Mouse (Mus musculus): ENCODE measurements around the gene Gm28048.

Gene Gm28048

GRCm38 (mm10) chr11:22949101-22949500, 32.8 kb downstream of the Gm28048 start:
- no peak for DNase-seq (ENCODE audit: low read depth)

GRCm38 (mm10) chr11:22938983-22939382, 42.9 kb downstream of the Gm28048 start:
- no peak for DNase-seq (ENCODE audit: low read depth)

DNA sequence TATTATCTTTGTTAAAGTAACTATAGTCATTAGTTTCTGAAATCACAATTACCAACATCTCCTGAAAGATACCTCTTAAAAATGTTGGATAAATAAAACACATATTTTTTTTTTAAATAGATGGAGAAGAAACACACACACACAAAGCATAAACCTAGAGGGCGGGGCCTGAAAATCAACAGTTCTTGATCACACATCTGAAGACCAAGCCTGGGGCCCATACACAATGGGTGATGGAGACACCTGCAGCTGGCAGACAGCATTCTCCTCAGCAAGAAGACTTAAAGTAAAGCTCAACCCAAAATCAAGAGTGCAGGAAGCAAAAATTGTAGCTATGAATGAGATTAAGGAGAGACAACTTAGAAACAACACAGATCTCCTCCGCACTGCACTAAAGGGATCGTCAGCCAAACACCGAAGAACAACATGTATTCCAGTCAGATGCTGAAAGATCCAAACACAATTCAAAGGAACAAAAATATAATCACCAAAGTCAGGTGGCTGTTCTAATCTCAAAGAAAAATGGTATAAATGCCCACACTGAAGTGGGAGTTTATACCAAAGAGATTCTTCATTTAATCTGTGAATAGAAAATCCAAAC, 44.1 kb downstream of the Gm28048 start:
- DNase-seq (ENCODE audit: low read depth), result no peak

DNA sequence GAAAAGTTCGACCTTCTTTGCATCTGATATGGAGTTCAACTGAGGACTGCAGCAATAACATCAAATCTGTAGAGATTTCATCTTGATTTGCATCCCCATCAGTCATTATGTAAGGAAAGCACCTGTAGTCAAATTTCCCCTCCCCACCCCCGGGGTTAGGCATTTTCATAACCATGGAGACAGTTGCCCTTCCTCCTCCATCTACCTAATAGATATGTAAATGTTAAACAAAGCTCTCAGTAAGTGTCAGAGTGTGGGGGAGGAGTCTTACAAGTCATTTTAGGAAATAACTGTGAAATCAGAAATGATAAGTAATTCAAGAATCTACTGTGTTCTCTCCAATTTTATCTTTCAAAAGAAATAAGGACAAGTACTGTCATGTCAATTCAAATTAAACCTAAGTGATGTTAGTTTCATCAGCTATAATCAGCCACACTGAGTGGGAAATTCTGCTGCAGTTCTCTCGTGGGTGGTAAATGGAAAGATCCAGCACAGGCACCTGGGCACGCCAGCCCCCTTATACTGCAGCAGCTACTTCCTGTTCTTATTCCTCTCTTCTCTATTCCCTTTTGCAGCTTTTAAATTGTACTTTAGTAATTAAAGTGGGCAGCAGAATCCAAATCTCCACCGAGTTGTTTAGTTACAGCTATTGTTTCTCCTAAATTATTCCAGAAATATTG, 45.3 kb downstream of the Gm28048 start:
- peak; percentile 31 for DNase-seq (ENCODE audit: low read depth)

GRCm38 (mm10) chr11:22932167-22932566, 49.7 kb downstream of the Gm28048 start:
- DNase-seq (ENCODE audit: low read depth), result no peak

- DNase-seq (ENCODE audit: low read depth), result no peak
Measured at GRCm38 (mm10) chr11:22931320-22931905, 50.5 kb downstream of the Gm28048 start.

DNA sequence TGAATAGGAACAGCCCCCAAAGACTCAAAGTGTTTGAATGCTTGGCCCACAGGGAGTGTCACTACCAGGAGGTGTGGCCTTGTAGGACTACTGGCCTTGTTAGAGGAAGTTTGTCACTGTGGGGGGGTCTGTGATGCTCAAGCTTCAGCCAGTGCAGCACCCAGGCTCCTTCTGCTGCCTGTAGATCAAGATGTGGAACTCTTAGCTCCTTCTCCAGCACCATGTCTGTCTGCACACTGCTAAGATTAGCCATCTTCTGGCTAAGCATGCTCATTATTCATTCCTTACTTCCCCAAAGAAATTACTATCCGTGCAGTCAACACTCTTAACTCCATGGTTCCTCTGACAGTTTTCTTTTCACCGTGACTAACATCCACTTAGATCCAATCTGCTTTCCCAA, 51.8 kb downstream of the Gm28048 start:
- DNase-seq (ENCODE audit: low read depth), result no peak

DNA sequence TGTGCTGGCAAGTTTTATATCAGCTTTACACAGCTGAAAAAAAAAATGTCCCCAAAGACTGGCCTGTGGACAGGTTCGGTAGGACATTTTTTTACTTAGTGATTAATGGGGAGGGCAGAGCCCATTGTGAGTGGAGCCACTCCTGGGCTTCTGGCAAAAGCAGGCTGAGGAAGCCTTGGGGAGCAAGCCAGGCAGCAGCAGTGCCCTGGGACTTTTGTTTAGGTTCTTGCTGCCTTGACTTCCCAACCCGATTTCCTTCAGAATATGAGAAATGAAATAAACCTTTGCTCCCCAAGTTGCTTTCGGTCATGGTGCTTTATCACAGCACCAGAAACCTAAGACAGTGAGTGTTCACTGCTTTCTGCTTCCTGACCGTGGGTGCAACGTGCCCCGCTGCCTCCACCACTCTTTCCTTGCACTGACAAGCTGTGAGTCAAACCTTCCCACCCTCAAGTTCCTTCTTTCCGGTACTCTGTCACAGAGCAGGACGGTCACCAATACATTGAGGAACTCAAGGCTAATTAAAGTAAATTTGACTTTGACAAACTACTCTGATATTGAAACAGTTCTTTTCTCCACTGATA, 53.2 kb downstream of the Gm28048 start:
- peak; percentile 15 for DNase-seq (ENCODE audit: low read depth)

DNA sequence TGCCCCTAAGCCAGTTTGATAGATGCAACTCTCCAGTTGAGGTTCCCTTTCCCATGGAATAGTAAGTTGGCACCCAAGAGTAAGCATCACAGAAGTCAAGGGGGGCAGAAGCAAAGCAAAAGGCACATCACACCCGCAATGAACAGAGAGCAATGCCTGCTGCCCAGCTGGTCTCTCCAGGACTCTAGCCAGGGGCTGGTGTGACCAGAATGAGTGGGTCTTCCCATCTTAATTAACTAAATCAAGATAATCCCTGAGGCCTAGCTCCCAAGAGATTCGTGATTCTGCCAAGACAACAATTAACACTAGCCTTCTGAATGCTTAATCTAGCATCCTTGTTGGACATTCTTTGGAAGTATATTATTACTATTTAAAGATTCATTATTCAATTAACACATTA, 58.3 kb downstream of the Gm28048 start:
- no peak for DNase-seq (ENCODE audit: low read depth)

DNA sequence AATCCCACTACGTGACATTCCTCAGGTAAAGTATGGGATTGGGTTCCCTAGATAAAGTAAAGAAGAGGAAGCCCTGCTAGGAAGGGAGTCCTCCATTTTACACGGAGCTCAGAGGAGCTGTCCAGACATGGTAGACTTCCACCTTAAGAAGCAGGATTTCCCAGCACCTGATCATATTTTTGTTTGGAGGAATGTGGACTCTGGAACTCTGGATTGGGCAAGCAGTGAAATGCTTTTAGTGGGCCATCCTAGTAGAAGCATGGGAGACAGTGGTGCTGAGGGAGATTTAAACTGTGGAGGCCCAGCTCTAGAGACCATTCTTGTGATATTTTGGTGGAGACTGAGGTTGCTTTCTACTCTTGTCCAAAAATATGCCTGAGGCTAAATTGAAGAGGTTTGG, 59.3 kb downstream of the Gm28048 start:
- no peak for DNase-seq (ENCODE audit: low read depth)

DNA sequence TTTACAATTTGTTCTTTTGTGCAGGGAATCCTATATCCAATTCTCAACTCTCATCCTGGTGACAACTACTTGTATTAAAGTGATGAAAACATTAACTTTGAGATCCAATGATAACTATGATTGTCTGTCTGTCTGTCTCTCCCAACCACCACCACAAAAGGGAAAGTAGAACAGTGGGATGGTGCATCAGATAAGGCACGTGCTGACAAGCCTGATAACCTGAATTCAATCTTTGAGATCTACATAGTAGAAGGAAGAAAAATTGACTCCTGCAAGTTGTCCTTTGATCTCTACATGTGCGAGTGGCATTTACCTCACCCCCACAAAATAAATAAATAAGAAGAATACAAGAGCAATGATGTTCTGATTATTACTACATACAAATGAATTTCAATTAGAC, 62.6 kb downstream of the Gm28048 start:
- DNase-seq (ENCODE audit: low read depth), result no peak

DNA sequence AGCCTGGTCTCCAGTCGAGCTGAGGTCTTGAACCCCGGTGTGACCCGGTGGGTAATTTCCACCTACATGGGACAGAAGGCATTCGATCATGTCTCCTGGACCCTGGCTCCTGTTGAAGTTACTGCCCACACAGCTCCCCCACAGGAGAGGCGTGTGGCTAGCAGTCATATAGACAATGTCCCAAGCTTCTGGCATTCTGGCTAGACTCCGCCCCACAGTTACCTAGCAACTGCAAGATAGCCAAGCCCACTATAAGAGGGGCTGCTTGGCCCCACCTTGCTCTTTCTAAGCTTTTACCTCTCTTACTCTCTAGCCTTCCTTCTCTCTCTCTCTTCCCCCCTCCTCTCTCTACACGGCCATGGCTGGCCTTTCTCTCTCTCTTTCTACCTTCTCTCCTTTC, 64.1 kb downstream of the Gm28048 start:
- DNase-seq (ENCODE audit: low read depth), result no peak

- DNase-seq (ENCODE audit: low read depth), result no peak
Measured at GRCm38 (mm10) chr11:22913744-22914143, 68.1 kb downstream of the Gm28048 start.

- no peak for DNase-seq (ENCODE audit: low read depth)
Measured at GRCm38 (mm10) chr11:22911831-22912230, 70.1 kb downstream of the Gm28048 start.

GRCm38 (mm10) chr11:22906453-22906865, 75.4 kb downstream of the Gm28048 start:
- no peak for DNase-seq (ENCODE audit: low read depth)

GRCm38 (mm10) chr11:22902923-22903322, 79.0 kb downstream of the Gm28048 start:
- no peak for DNase-seq (ENCODE audit: low read depth)

- no peak for DNase-seq (ENCODE audit: low read depth)
Measured at GRCm38 (mm10) chr11:22900041-22900440, 81.8 kb downstream of the Gm28048 start.

DNA sequence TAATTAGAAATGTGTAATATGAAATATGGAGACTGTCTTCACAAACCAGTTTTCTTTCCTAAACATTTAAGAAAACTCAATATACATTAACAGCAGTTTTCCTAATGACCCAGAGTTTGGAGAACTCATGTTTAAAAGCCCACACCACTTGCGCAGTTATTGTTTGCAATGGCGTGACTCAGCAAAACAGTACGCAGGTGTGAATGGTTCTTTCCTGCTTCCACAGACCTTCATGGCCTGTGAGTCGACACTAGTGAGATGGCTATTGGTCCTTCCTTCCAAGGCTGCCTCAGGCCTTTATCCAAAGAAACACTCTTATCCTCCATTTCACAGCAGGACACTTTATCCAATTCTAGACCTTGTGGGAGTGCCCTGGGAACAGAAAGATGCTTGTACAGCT, 84.2 kb downstream of the Gm28048 start:
- no peak for DNase-seq (ENCODE audit: low read depth)

- no peak for DNase-seq (ENCODE audit: low read depth)
Measured at GRCm38 (mm10) chr11:22897127-22897526, 84.8 kb downstream of the Gm28048 start.

DNA sequence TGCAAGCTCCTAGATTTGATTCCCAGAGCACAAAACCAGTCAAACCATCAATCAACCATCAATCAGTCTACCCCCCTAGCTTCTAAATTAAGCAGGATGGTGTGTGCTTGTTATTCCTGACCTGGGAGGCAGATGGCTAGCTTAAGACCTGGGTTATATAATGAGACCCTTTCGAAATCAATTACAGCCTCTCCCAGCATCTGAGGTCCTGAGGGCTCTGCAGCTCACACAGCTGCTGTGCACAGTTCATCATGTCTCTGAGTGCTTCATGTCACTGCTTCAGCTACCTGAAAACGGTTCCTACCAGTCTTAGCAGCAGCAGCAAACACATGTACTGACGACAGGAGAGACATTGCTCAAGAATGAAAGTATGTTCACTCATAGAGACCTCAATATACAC, 88.8 kb downstream of the Gm28048 start:
- DNase-seq (ENCODE audit: low read depth), result no peak

DNA sequence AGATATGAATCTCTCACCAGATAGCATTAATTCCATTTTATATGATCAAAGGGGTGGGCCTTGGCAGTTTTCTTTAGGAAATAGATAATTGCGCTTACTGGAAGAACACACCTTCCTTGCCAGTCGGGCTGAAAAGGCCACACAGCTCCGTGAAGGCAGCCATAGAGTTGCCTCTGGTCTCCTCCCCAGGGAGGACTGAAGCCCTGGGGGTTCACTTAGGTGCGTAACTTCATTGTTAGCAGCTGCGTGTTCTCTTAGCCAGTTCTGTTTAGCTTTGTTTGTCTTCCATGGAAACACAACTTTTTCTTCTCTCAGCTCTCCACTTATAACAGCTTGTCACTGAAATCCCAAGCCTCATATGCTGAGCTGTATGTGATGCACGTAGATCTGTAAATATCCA, 89.4 kb downstream of the Gm28048 start:
- DNase-seq (ENCODE audit: low read depth), result no peak

GRCm38 (mm10) chr11:22891876-22892275, 90.0 kb downstream of the Gm28048 start:
- DNase-seq (ENCODE audit: low read depth), result no peak

DNA sequence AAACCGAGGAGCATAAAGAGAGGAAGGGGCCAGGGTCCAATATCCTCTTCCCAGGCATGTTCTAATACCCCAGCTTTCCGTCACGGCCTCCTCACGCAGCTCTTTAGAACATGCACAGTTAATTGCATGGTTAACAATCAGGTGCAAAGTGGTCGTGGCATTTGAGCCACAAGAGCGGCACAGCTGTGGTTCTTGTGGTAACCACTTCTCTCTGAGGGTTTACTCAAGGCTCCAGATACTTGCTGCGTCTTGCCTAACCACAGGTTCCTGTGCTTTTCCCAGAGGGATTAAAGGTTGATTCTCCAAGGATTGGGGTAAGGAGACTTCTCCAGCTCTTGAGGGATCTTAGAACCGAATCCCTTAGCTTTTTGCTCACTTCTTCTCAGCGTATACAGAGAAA, 90.6 kb downstream of the Gm28048 start:
- DNase-seq (ENCODE audit: low read depth), result no peak
